Mouse (Mus musculus): ENCODE data around the gene Mgrn1.

Mgrn1 gene

DNA sequence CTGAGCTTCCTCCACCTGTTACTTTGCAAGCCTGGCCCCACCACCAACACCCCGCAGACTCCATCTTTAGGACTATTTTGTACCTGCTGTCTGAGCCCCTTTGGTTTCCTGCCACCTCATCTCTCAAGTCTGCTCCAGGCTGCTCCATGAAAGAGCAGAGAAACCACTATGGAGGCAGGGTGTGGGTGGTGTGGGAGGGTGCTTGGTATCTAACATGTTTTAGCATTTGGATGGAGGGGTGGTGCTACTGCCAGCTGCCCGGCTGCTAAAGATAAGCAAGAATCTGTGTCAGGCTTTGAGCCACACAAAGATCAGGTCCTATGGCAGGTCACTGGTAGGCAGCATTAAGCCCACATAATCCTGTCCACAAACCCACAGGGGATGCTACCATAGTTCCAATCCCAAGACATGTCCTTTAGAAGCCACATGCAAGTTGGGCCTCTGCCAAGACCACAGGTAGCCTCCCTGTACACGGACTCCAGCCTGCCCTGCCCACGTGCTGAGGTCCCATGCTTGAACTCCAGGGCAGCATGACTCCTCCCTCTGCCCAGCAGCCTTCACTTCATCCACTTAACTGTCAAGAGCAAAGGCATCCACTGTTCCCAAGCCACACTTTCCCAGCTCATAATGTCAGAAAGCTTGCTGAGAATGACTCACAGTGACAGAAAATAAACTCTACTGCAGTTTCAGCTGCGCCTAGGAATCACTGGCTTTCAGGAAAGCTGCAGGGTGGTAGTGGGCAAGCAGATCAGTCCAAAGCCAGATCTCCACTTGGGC lies 92.4 kb downstream of the Mgrn1 start:
- no peak for DNase-seq (ENCODE audit: inconsistent ontology term)

DNA sequence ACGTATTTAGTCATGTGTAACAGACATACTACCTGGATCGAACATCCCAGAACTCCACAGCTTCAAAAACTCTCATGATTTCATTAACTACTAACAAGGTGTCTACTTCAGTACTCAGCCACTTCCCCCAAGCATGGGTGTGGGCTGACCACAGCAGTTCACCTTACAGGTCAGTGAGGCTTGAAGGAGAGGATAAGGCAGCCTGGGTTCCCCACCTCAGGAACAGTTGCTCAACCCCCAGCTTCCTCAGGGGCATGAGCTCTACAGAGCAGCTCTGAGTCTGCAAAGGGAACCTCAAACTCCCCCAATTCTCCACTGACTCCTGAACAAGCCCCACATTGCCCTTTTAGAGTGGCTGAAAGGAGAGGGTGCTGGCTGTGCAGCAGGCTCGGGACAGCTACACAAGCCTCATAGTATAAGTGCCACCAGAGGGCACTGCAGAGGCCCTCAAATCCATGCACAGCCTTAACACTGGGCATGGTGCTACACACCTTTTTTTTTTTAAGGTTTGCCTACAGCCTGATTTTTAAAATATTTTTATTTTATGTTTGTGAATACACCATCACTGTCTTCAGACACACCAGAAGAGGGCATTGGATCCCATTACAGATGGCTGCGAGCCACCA lies 93.8 kb downstream of the Mgrn1 start:
- DNase-seq (ENCODE audit: inconsistent ontology term): no peak

GRCm38 (mm10) chr16:4984717-4985116 lies 98.7 kb downstream of the Mgrn1 start:
- DNase-seq (ENCODE audit: inconsistent ontology term): no peak

Data from Muller cell, postnatal 12 days (primary cell).